Mouse (Mus musculus) ovary, adult 18-20 months (tissue): ENCODE results near the gene Fcrl1.
"Not testable (repeated sequence)": the region's sequence is repeated elsewhere in the genome, so short reads cannot be mapped to it uniquely, and the experiment has no call there.

ENCODE experiments used
- DNase-seq: peaks from one replicate; pipeline ENCODE4 v3.0.0; 2022; ENCODE audit warnings: low spot score, mixed read lengths

Fcrl1 gene

DNA sequence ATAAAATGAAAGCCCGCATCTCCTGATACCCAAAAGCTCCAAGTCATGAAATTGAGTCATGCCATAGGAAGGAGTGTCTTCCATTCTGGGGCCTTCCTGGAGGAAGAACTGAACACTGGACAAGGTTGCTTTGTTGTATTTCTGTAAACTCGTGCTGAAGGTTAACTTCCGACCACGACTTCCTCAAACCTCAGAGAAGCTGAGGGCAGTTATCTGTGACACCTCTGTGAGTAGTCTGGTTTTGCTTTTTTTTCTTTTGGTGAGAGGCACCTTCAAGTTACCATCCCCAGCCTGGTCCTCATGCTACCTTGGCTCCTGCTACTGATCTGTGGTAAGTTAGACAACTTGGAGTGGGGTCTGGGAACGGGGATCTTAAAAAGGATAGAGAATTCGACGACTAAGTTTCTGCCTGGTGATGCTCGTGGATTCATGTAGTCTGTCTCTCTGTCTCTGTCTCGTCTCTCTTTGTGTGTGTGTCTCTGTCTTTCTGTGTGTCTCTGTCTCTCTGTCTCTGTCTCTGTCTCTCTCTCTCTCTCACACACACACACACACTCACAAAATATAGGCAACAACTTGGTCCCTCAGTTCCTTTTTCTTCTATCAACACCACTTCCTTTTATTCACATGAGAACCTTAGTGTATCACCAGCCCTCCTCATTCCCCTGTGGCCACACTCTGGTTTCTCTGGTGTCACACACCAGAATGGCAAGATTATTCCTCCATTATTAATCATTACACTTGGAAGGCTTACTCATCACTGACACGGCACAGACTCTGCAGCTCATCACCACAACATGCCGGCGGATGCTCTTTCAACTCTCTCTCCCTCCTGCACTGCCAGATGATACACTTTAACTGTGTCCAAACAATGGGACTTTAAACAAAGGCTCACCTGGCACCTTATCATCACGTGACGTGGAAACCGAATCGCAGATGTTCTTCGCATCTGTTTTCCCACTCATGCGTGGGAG, at the start of gene Fcrl1:
Gene Fcrl1 (plus strand): TSS at position 193 of the 971 bp plus-strand sequence.
- no peak for DNase-seq

DNA sequence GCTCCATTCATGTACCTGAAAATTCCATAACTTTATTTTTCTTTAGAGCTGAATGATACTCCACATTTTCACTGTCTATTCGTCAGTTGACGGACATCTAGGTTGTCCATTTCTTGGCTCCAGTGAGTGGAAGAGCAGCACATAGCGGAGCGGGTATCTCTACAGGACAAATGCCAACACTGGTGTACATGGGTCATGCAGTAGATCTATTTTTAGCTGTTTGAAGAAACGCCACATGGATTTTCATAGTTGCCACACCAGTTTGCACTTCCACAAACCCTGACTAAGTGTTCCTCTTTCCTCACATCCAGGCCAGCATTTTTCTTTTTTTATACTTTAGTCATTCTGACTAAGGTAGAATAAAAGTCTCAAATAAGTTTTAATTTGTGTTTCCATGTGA, 38.3 kb upstream of the Fcrl1 start:
- DNase-seq = no peak

DNA sequence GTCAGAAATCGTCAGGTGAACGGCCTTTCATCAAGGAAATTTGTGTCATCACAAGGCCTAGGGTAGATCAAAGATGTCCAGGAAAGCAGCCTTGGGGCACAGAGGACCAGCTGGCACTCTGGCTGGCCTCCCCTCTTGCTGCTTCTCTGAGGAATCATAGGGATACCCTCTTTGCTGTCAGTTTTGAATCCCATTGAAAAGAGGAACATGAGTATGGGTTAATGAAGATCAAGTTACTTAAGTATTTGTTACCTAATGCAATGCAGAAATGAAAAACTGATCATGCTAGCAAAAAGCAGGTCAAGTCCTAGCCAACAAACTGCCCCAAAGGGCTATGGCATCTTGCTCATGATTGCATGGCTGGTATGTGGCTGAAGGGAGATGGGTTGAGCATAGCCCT, 25.2 kb upstream of the Fcrl1 start:
- DNase-seq = not testable (repeated sequence)

DNA sequence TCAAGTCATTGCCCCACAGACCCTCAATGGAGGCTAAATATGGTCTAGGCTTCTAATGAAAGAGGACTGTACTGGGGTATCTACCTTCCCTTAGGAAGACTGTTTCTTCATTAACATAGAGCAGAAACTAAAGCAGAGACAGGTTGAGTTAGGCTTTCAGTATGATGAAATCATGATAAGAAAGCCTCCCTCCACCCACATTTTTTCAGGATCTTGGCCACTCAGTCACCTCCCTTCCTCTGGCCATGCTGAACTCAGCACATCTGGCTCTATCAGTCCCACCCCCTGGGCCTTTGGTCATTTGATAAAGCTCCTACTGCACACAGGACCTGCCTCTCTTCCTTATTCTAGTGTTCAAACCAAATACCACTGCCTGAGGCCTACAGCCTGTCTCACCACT, 18.6 kb upstream of the Fcrl1 start, which contains the start of gene Cd5l:
Gene Cd5l (plus strand): TSS at position 301 of the 400 bp plus-strand sequence.
- no peak for DNase-seq

DNA sequence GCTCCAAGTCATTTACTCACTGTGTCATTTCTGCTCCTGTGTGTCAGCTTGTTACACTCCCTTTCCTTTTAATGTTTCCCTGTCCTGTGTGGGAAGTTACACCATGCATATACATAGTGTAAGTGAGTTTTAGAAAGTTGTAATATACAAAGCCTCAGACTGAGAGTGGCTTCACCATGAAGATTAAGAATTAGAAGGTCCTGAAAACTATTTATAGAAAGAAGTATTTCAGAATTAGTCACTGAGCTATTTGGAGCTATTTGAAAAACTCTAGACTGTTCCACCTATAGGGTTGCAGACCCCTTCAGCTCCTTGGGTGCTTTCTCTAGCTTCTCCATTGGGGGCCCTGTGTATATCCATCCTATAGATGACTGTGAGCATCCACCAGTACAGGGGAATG, 17.0 kb upstream of the Fcrl1 start:
- no peak for DNase-seq

DNA sequence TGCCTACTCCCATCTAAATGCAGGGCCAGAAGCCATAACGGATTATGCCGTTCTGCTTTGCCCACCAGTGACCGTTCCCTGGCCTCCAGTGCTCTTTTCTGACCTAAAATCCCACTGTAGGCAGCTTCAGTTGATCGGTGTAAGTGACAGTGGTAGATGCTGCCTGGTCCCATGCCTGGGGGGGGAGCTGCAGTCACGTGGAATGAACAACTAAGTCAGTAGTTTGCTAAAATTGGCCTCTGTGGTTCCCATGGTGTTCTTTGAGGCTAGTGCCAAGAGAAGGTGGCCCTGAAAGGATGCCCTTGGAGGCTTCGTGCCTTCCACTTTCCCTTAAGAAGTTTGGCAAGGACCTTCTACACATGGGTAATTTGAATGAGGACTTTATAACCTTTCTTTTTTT, 15.7 kb upstream of the Fcrl1 start:
- no peak for DNase-seq

DNA sequence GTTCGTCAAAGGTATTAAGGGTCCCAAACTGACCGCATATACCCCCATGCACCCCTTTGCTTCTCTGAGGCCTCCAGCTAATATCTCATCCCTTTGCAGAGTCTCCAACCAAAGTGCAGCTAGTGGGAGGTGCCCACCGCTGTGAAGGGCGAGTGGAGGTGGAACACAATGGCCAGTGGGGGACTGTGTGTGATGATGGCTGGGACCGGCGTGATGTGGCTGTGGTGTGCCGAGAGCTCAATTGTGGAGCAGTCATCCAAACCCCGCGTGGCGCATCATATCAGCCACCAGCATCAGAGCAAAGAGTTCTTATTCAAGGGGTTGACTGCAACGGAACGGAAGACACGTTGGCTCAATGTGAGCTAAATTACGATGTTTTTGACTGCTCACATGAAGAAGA, 10.5 kb upstream of the Fcrl1 start:
- no peak for DNase-seq

DNA sequence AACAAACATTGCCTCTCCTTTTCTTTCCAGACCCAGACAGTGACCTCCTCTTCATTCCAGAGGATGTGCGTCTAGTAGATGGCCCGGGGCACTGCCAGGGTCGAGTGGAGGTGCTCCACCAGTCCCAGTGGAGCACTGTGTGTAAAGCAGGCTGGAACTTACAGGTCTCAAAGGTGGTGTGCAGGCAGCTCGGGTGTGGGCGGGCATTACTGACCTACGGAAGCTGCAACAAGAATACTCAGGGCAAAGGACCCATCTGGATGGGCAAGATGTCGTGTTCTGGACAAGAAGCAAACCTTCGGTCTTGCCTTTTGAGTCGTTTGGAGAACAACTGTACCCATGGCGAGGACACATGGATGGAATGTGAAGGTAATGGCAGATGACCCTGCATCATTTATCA, 8.7 kb upstream of the Fcrl1 start:
- DNase-seq = no peak

DNA sequence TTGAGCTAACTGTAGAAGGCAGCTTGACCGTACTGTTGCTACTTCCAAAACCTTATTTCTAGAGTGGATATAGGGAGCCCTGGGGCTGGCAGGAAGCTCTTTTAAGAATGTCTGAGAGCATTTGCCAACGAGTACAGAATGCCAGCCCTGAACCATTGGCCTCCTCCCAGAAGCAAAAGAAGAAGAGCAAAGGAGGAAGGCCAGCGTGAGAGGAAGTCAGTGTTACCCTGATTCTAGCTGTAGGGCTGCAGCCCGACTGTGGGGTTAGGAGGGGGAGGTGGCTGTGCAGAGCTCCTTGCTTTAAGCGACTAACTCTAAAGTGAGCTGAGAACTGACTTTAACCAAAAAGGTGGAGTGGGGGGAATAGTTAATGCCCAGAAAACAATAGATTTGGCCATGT, 7.0 kb upstream of the Fcrl1 start:
- DNase-seq = no peak

DNA sequence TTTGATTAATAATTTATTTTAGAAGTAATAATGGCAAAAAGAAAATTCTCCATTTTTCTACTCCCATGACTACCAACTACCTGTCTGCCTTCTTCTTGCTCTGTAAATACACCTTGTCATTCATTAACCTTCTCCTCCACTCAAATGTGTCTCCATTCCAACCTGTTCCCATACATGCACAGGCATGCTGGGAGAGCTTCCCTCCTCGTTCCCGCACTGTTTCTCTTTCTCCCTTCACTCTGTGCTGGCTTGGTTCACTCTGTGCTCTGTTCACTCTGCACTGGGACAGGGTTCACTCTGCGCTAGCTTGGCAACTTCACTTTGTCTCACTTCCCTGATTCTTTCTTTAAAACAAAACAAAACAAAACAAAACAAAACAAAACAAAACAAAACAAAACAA, 1.0 kb downstream of the Fcrl1 start:
- no peak for DNase-seq

DNA sequence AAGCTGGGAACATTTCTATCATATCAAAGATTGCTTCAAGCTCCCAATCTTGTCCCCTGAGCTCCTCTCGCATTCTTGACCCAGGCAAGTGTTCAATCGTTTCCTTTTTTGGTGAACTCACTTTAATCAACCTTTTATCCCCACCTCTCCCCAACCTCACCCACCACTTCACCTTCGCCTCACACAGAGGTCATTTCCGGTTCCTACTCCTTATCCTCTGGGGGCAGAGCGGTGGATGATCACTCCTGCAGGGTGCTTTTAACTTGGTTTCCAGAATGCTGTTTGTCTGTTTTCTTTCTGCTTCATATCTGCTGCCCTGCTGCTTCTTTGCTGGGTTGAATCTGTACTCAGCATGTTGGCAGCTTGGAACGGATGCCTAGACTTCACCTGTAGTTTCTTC, 1.5 kb downstream of the Fcrl1 start:
- no peak for DNase-seq

DNA sequence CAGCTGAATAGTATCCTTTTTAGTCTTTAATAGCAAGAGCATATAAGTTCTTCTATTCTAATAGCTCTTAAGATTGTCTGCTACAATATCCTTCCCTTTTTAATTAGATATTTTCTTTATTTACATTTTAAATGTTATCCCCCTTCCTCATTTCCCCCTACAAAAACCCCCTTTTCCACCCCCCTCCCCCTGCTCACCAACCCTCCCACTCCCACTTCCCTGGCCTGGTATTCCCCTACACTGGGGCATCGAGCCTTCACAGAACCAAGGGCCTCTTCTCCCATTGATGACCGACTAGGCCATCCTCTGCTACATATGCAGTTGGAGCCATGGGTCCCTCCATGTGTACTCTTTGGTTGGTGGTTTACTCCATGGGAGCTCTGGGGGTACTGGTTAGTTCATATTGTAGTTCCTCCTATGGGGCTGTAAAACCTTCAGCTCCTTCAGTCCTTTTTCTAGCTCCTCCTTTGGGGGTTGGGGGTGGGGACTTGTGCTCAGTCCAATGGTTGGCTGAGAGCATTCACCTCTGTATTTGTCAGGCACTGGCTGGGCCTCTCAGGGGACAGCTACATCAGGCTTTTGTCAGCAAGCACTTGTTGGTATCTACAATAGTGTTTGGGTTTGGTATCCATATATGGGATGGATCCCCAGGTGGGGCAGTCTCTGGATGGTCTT, 3.6 kb downstream of the Fcrl1 start:
- not testable (repeated sequence) for DNase-seq

DNA sequence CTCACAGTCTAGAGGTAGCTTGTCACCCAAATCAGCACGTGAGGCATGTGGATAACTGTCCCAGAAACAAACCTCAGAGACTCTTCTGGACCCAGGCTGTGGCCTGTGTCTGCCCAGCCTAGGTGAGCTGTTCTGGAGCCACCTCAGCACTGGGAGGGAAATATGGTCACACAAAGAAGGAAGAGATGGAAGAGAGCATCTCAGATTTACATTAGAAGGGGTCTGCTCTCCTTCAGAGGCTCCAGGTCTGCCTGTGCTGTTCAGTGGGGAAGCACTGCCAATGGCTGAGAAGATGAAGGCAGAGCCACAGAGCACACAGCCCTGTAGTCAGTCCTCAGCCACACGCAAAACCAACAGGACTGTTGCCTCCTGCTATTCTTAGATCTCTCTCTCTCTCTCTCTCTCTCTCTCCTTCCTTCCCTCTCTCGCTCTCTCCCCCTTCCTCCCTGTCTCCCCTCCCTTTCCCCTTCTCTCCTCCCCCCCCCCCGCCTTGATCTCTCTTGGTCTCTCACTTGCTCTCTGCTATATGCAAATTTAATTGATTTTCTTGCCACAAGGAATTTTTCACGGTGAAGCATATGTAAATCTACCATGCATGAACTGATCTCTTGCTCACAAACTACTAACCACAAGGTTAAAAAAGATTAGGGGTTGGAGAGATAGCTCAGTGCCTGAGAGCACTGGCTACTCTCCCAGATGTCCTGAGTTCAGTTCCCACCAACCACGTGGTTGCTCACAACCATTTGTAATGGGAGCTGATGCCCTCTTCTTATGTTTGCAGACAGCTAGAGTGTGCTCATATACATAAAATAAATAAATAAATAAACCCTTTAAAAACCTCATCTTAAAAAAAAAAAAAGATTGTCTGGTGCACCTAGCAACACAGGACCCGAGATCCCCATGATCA, 5.9 kb downstream of the Fcrl1 start:
- no peak for DNase-seq

DNA sequence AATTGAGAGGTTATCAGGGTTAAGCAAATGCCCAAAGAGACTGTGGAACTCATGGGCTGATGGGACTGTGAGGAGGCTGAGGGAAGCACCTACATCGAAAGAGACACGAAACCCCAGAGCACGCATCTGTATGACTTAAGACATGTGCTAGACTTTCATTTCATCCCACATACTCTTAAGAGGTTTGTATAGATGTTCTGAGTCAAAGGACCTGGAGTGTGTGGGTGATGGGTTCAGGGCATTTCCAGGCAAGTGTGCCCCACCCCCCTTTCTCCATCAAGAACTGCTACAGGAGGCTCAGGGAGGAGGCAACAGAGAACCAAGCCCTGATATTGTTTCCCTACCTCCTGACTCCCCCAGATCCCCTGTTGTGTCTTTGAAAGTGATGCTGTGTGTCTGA, 7.1 kb downstream of the Fcrl1 start:
- DNase-seq = no peak

DNA sequence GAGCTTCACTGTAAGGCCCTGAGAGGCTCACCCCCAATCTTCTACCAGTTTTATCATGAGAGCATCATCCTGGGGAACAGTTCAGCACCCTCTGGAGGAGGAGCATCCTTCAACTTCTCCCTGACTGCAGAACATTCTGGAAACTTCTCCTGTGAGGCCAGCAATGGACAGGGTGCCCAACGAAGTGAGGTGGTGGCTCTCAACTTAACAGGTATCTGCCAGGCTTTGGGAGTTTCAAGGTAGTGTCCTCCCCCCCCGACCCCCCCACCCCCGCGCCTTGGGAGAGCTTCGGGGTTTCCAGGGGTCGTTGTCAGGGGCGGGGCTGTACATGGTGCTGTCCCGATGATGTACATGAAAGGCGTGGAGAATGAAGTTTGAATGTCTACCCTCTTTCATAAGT, 8.9 kb downstream of the Fcrl1 start:
- DNase-seq = no peak

DNA sequence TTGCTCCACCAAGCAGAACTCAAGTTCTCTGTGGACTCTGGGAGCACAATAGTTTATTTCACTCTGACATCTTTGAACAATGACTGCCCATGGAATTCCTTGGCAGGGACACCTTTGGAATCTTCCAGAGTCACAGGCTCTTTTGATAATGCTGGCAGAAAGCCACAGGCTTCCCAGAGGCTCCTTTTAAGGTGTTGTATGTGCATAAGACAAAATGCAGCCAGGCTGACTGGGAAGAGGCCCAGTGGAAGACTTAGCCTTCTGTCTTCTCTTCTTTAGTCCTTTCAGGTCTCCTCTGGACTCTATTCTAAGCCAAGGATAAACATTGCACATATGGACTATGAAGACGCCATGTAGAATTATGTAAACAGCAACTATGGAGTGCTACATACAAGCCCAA, 14.7 kb downstream of the Fcrl1 start:
- no peak for DNase-seq

DNA sequence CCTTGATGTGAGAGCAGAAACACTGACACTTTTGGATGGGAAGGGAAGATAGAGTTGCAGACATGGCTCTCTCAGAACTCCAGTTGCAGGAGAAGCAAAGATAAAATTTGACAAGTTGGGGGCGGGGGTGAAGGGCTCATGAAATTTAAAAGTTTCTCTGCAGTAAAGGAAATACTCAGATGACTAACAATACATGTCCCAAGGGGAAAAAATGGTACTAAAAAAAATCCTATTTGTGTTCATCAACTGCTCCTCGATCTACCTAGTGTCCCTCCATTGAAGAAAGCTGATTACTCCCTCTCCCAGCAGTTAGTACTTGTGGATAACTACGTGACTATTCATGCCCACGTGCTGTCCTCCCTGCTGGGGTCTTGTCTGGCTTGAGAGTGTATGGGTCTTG, 22.6 kb downstream of the Fcrl1 start:
- no peak for DNase-seq

DNA sequence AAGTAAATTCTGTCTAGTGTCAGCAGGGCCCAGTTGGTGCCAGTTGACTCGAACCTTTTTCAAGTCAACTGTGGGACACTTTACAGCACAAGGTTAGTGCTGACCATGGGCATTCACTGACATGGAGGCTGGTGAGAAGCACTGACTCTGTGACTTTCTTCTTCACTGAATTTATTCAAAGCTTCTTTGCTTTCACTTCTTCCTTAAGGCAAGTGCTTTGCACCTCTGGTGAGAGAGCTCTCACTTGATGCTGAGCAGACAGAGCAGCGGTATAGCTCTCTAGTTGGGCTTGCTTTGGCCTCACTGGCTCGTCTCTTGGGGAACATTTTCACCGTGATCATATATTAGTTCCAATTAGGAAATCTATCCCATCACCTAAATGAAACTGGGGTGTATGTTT, 23.7 kb downstream of the Fcrl1 start:
- no peak for DNase-seq

DNA sequence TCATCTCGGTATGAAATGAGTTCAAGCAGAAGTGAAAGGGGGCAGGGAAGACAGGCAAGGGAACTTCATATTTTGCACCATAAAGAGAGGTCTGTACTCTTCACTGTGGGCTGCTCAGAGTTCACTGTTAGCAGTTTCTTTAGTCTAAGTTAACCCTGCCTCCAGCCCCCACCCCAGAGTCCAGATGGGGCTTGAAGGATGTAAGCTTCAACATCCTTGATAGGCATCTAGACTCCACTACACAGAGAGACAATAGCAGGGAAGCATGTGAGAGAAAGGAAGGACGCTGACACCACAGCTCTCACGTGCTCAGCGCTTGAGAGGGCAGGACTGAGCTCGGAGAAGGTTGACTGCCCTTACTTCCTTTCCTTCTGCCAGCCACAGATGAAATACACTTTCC, 25.1 kb downstream of the Fcrl1 start:
- no peak for DNase-seq

DNA sequence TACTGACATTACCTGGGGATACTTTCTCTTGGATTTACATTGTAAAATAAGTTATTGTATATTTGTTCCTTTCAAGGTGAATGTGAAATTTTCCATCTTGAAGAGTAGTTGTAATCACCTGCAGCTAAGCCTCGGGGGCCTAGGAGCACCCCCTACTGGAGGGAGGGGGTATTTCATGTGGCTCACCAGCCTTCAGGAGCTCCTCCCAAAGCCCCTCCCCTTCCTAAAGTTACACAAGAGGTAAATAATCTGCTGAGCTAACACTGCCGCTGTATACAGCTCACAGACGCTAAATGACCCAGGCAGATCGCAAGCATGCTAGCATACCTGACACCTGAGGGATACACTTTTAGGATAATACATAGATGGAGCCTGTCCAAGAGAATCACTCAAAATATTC, 32.0 kb downstream of the Fcrl1 start:
- DNase-seq = no peak

DNA sequence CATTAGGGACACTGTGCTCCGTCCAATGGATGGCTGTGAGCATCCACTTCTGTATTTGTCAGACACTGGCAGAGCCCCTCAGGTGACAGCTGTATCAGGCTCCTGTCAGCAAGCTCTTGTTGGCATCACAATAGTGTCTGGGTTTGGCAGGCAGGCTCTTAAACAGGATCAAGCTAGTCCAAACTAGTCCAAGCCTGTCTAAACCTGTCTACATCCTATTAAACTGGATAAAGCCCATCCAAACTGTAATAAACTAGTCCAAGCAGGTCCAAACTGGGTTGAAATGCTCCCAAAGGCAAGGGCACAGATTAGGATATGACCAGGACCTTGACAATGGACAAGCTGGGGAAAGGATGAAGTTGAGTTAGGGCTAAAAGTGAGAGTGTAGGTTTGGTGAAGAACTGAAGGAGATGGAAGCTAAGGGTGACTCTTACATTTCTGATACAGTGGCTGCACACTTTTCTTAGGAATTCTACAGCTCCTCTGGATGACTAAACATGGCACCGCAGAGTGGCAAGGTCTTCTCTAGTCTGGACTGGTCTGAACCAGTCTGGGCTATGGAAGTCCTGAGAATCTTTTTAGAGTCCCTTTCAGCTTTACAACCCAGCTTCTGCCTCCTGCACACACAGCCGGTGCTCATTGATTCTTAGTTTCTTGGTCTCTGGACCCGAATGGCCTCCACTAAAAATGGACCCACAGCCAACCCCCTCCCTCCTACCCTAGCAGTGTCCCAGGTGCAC, 33.2 kb downstream of the Fcrl1 start:
- DNase-seq = no peak

DNA sequence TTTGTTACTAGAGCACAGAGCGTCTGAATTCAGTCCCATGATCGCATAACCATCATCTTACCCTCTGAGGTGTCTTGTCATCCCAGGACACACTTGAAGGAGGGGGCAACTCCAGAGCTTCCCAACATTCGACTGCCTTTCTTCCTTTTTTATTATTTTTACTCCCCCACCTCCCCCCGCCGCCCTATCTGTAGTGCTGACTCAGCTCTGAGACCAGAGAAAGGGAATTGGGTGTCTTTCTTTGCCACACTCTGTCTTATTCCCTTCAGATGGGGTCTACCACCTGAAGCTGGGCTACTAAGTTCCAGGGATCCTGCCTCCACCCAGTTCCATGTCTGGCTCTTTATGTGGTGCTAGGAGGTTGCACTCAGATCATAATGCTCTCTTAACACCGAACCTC, 34.4 kb downstream of the Fcrl1 start:
- DNase-seq = no peak
